Mouse (Mus musculus): ENCODE data around the gene Fthl17c. TPM values are rescaled to one million over a fixed set of nuclear protein-coding genes. Genes with fewer than 3 reads are reported as not detected.
A peak's percentile ranks its signal among the peaks of the same experiment; 100 is the strongest.
"Not testable (repeated sequence)": the region's sequence is repeated elsewhere in the genome, so short reads cannot be mapped to it uniquely, and the experiment has no call there.

The Fthl17c gene
- 20.3 and 41.0 TPM in 2 replicates for total RNA-seq (2012; rRNA removed)

GRCm38 (mm10) chrX:8976459-8976858 lies at the start of gene Fthl17c:
Fthl17c (minus strand) TSS chrX:8976559.
- DNase-seq (ENCODE audit: low read depth, low spot score); H3K27ac ChIP-seq (ENCODE audit: insufficient read depth, low read depth, low read length, poor library complexity, severe bottlenecking); H3K36me3 ChIP-seq (ENCODE audit: control insufficient read depth, insufficient read depth, low read length, poor library complexity, severe bottlenecking); H3K9me3 ChIP-seq (ENCODE audit: control insufficient read depth, insufficient read depth, low read depth, low read length); in situ Hi-C loops (cut with MboI; ENCODE audit: low sequenced_read_pairs in 2 of 2, unreplicated experiment in 2 of 2); H3K4me3 ChIP-seq (ENCODE audit: insufficient read depth in 1 of 2, low read depth in 1 of 2, low read length in 2 of 2, poor library complexity in 1 of 2, severe bottlenecking in 1 of 2); H3K4me1 ChIP-seq (ENCODE audit: control insufficient read depth in 2 of 2, insufficient read depth in 2 of 2, low read length in 2 of 2, poor library complexity in 1 of 2); H3K9ac ChIP-seq (ENCODE audit: insufficient read depth, low read depth, low read length, poor library complexity, severe bottlenecking): not testable (repeated sequence)

GRCm38 (mm10) chrX:9019481-9019880 lies 43.1 kb upstream of the Fthl17c start:
- Histone ChIP-seq H3K27ac (ENCODE audit: insufficient read depth, low read depth, low read length, poor library complexity, severe bottlenecking) (no peak overlapping the region), H3K9me3 (ENCODE audit: control insufficient read depth, insufficient read depth, low read depth, low read length) (no peaks in the 10 kb centered on the region), H3K36me3 (ENCODE audit: control insufficient read depth, insufficient read depth, low read length, poor library complexity, severe bottlenecking) (no peaks in the 10 kb centered on the region), H3K4me1 (ENCODE audit: control insufficient read depth in 2 of 2, insufficient read depth in 2 of 2, low read length in 2 of 2, poor library complexity in 1 of 2) (no peaks in the 10 kb centered on the region), H3K9ac (ENCODE audit: insufficient read depth, low read depth, low read length, poor library complexity, severe bottlenecking) (no peak overlapping the region), H3K4me3 (ENCODE audit: insufficient read depth in 1 of 2, low read depth in 1 of 2, low read length in 2 of 2, poor library complexity in 1 of 2, severe bottlenecking in 1 of 2) (no peak overlapping the region)
- TF ChIP-seq HCFC1 (IDR thresholded peaks at IDR 0.05; ENCODE audit: borderline replicate concordance, insufficient read depth, low read length) (no peak), ZC3H11A (IDR thresholded peaks at IDR 0.05; ENCODE audit: borderline replicate concordance, low read depth, low read length) (no peak)
- no peak for DNase-seq (ENCODE audit: low read depth, low spot score)
- in situ Hi-C loops (cut with MboI; ENCODE audit: low sequenced_read_pairs in 2 of 2, unreplicated experiment in 2 of 2) = no loop called here

- no peak overlapping the region for H3K27ac ChIP-seq (ENCODE audit: insufficient read depth, low read depth, low read length, poor library complexity, severe bottlenecking)
- in situ Hi-C loops (cut with MboI; ENCODE audit: low sequenced_read_pairs in 2 of 2, unreplicated experiment in 2 of 2) = no loop called here
- H3K36me3 ChIP-seq (ENCODE audit: control insufficient read depth, insufficient read depth, low read length, poor library complexity, severe bottlenecking) = no peaks in the 10 kb centered on the region
- DNase-seq (ENCODE audit: low read depth, low spot score) = no peak
- H3K9ac ChIP-seq (ENCODE audit: insufficient read depth, low read depth, low read length, poor library complexity, severe bottlenecking) = no peak overlapping the region
- TF ChIP-seq ZC3H11A (IDR thresholded peaks at IDR 0.05; ENCODE audit: borderline replicate concordance, low read depth, low read length) (no peak), HCFC1 (IDR thresholded peaks at IDR 0.05; ENCODE audit: borderline replicate concordance, insufficient read depth, low read length) (no peak), MAFK (IDR thresholded peaks at IDR 0.05; ENCODE audit: insufficient read depth, low read depth, low read length) (no peak), CHD2 (IDR thresholded peaks at IDR 0.05; ENCODE audit: low read depth, low read length) (no peak), ZNF384 (IDR thresholded peaks at IDR 0.05; ENCODE audit: low read depth, low read length) (no peak)
- no peaks in the 10 kb centered on the region for H3K9me3 ChIP-seq (ENCODE audit: control insufficient read depth, insufficient read depth, low read depth, low read length)
- no peak overlapping the region for H3K4me3 ChIP-seq (ENCODE audit: insufficient read depth in 1 of 2, low read depth in 1 of 2, low read length in 2 of 2, poor library complexity in 1 of 2, severe bottlenecking in 1 of 2)
- H3K4me1 ChIP-seq (ENCODE audit: control insufficient read depth in 2 of 2, insufficient read depth in 2 of 2, low read length in 2 of 2, poor library complexity in 1 of 2) = no peaks in the 10 kb centered on the region
These were observed 39.7 kb upstream of the Fthl17c start for GRCm38 (mm10) chrX:9016079-9016478.

- H3K9me3 ChIP-seq (ENCODE audit: control insufficient read depth, insufficient read depth, low read depth, low read length); DNase-seq (ENCODE audit: low read depth, low spot score); H3K4me1 ChIP-seq (ENCODE audit: control insufficient read depth in 2 of 2, insufficient read depth in 2 of 2, low read length in 2 of 2, poor library complexity in 1 of 2); H3K27ac ChIP-seq (ENCODE audit: insufficient read depth, low read depth, low read length, poor library complexity, severe bottlenecking); H3K36me3 ChIP-seq (ENCODE audit: control insufficient read depth, insufficient read depth, low read length, poor library complexity, severe bottlenecking); H3K9ac ChIP-seq (ENCODE audit: insufficient read depth, low read depth, low read length, poor library complexity, severe bottlenecking); in situ Hi-C loops (cut with MboI; ENCODE audit: low sequenced_read_pairs in 2 of 2, unreplicated experiment in 2 of 2); H3K4me3 ChIP-seq (ENCODE audit: insufficient read depth in 1 of 2, low read depth in 1 of 2, low read length in 2 of 2, poor library complexity in 1 of 2, severe bottlenecking in 1 of 2): not testable (repeated sequence)
These were observed 10.3 kb upstream of the Fthl17c start, which contains the start of gene Fthl17d for GRCm38 (mm10) chrX:8986655-8987054. Fthl17d (minus strand) TSS chrX:8986755.

- H3K9me3 ChIP-seq (ENCODE audit: control insufficient read depth, insufficient read depth, low read depth, low read length); H3K4me3 ChIP-seq (ENCODE audit: insufficient read depth in 1 of 2, low read depth in 1 of 2, low read length in 2 of 2, poor library complexity in 1 of 2, severe bottlenecking in 1 of 2); in situ Hi-C loops (cut with MboI; ENCODE audit: low sequenced_read_pairs in 2 of 2, unreplicated experiment in 2 of 2); H3K4me1 ChIP-seq (ENCODE audit: control insufficient read depth in 2 of 2, insufficient read depth in 2 of 2, low read length in 2 of 2, poor library complexity in 1 of 2); H3K27ac ChIP-seq (ENCODE audit: insufficient read depth, low read depth, low read length, poor library complexity, severe bottlenecking); H3K36me3 ChIP-seq (ENCODE audit: control insufficient read depth, insufficient read depth, low read length, poor library complexity, severe bottlenecking); H3K9ac ChIP-seq (ENCODE audit: insufficient read depth, low read depth, low read length, poor library complexity, severe bottlenecking): not testable (repeated sequence)
- peak; percentile 2 for DNase-seq (ENCODE audit: low read depth, low spot score)
These were observed 11.7 kb downstream of the Fthl17c start for GRCm38 (mm10) chrX:8964618-8965017.

- H3K36me3 ChIP-seq (ENCODE audit: control insufficient read depth, insufficient read depth, low read length, poor library complexity, severe bottlenecking); H3K9ac ChIP-seq (ENCODE audit: insufficient read depth, low read depth, low read length, poor library complexity, severe bottlenecking); DNase-seq (ENCODE audit: low read depth, low spot score); H3K9me3 ChIP-seq (ENCODE audit: control insufficient read depth, insufficient read depth, low read depth, low read length); in situ Hi-C loops (cut with MboI; ENCODE audit: low sequenced_read_pairs in 2 of 2, unreplicated experiment in 2 of 2); H3K4me1 ChIP-seq (ENCODE audit: control insufficient read depth in 2 of 2, insufficient read depth in 2 of 2, low read length in 2 of 2, poor library complexity in 1 of 2); H3K4me3 ChIP-seq (ENCODE audit: insufficient read depth in 1 of 2, low read depth in 1 of 2, low read length in 2 of 2, poor library complexity in 1 of 2, severe bottlenecking in 1 of 2); H3K27ac ChIP-seq (ENCODE audit: insufficient read depth, low read depth, low read length, poor library complexity, severe bottlenecking): not testable (repeated sequence)
These were observed 13.5 kb downstream of the Fthl17c start, which contains the start of gene Fthl17b for GRCm38 (mm10) chrX:8962875-8963274. Fthl17b (minus strand) TSS chrX:8962975.

Measured in ES-E14 (cell line).